Mouse (Mus musculus) CH12.LX (cell line): ENCODE measurements at regions not wholly inside any gene's neighbourhood (a gene's known extent, or its start where the extent isn't known, plus 50 kb on each side); places are given as distances from the start of the nearest gene placed in this dataset.

ENCODE experiments used
- DNase-seq: peaks from one replicate; pipeline ENCODE4 v3.0.0-alpha.2; 2013; ENCODE audit errors: extremely low read depth
- H3K27ac ChIP-seq: 2 replicates; pipeline ENCODE4 v1.5.1; 2012; ENCODE audit warnings: low read depth, mild to moderate bottlenecking, control low read depth, moderate library complexity; ENCODE audit not compliant: insufficient read depth
- H3K27me3 ChIP-seq: replicated peaks from 2 replicates; pipeline ENCODE3; 2012; ENCODE audit warnings: inconsistent platforms
- H3K36me3 ChIP-seq, 2 experiments: replicated peaks in 1 of 2; 2 replicates each; pipeline versions ENCODE3 to v1.6.1; 2012; ENCODE audit warnings: inconsistent platforms in 1 of 2, low read length in 1 of 2, mild to moderate bottlenecking in 1 of 2, mixed read lengths in 1 of 2, moderate library complexity in 1 of 2; ENCODE audit not compliant: control insufficient read depth in 1 of 2, insufficient read depth in 1 of 2
- H3K4me1 ChIP-seq, 2 experiments: 2 replicates each; pipeline ENCODE4 v1.6.1; 2012; ENCODE audit warnings: inconsistent platforms in 1 of 2, moderate library complexity in 1 of 2; ENCODE audit not compliant: insufficient read depth in 2 of 2, control insufficient read depth in 1 of 2
- H3K4me2 ChIP-seq: 2 replicates; pipeline ENCODE4 v1.6.1; 2012; ENCODE audit warnings: low read depth, mild to moderate bottlenecking, control low read depth; ENCODE audit not compliant: poor library complexity, insufficient read depth, severe bottlenecking
- H3K4me3 ChIP-seq, 3 experiments: fragments of 150-350 bp in 1 of 3; sonication (generic) in 1 of 3; replicated peaks in 1 of 3; 2 replicates each; pipeline versions ENCODE3 to v1.5.1; 2011 to 2012; ENCODE audit warnings: low read depth in 2 of 3, low read length in 2 of 3, mild to moderate bottlenecking in 2 of 3, moderate library complexity in 2 of 3, control low read depth in 1 of 3, improper control_type of control experiment in 1 of 3, inconsistent platforms in 1 of 3, mixed read lengths in 1 of 3; ENCODE audit not compliant: poor library complexity in 1 of 3
- H3K79me2 ChIP-seq: replicated peaks from 2 replicates; pipeline ENCODE4 v1.6.1; 2012; ENCODE audit warnings: mild to moderate bottlenecking, moderate library complexity; ENCODE audit not compliant: control insufficient read depth, poor library complexity, insufficient read depth, severe bottlenecking; ENCODE audit errors: extremely low read depth
- H3K9ac ChIP-seq: 2 replicates; pipeline ENCODE4 v1.6.1; 2012; ENCODE audit warnings: low read depth, mild to moderate bottlenecking, control low read depth, moderate library complexity; ENCODE audit not compliant: insufficient read depth
- H3K9me3 ChIP-seq: replicated peaks from 2 replicates; pipeline ENCODE3; 2012; ENCODE audit warnings: low read length, inconsistent platforms, mixed read lengths
- BHLHE40 ChIP-seq: IDR thresholded peaks from 2 replicates; pipeline ENCODE4 v1.6.1; 2011; ENCODE audit warnings: mild to moderate bottlenecking, low read depth, low read length, improper control_type of control experiment
- GABPA ChIP-seq: IDR thresholded peaks from 2 replicates; pipeline ENCODE4 v1.6.1; 2012; ENCODE audit warnings: low read depth, low read length, improper control_type of control experiment, inconsistent platforms; ENCODE audit not compliant: insufficient replicate concordance
- MAX ChIP-seq: IDR thresholded peaks from 2 replicates; pipeline ENCODE4 v1.6.1; 2011; ENCODE audit warnings: low read length, improper control_type of control experiment
- MYC ChIP-seq: IDR thresholded peaks from 2 replicates; pipeline ENCODE4 v1.6.1; 2011; ENCODE audit warnings: low read depth, mild to moderate bottlenecking, improper control_type of control experiment, low read length
- RCOR1 ChIP-seq: conservative IDR thresholded peaks from 2 replicates; pipeline ENCODE4 v1.6.1; 2012; ENCODE audit warnings: low read depth, mild to moderate bottlenecking, inconsistent platforms, low read length, improper control_type of control experiment
- dilution Hi-C: fragments of 300-500 bp; cut with MboI; formaldehyde crosslinking; loops from 2 replicates; pipeline ENCODE4 v1.14.3; 2020; ENCODE audit warnings: low sequenced_read_pairs; ENCODE audit not compliant: extremely low pct_unique_long_range_greater_than_20kb, extremely low pct_ligation_motif_present
- in situ Hi-C: fragments of 300-500 bp; cut with MboI; formaldehyde crosslinking; loops from 3 replicates; pipeline ENCODE4 v1.14.3; 2019; ENCODE audit warnings: low sequenced_read_pairs, low pct_ligation_motif_present, low pct_unique_long_range_greater_than_20kb, mixed read lengths

- DNase-seq = peak; percentile 64
- TF ChIP-seq MYC (0 out of 2 replicates have a peak, but pooled peaks have one; percentile 14), GABPA (no peak), MAX (0 out of 2 replicates have a peak, but pooled peaks have one; percentile 23), RCOR1 (no peak)
- Histone ChIP-seq H3K27ac (no peak overlapping the region), H3K4me1 (peaks cover 3 to 15% of the 10 kb centered on the region in 2 experiments; a peak in 2 of 4 replicates), H3K36me3 (no peaks in the 10 kb centered on the region), H3K9me3 (no peaks in the 10 kb centered on the region), H3K27me3 (peaks cover 2% of the 10 kb centered on the region), H3K79me2 (no peaks in the 10 kb centered on the region), H3K9ac (no peak overlapping the region), H3K4me2 (no peak overlapping the region), H3K4me3 (no peak overlapping the region)
- in situ Hi-C loops = no loop called here
- dilution Hi-C loops = no loop called here
Observed at GRCm38 (mm10) chr14:76613604-76614003, 56.9 kb upstream of the Serp2 start.

GRCm38 (mm10) chr14:76610429-76611378 is 54.0 kb upstream of the Serp2 start:
- Histone ChIP-seq H3K36me3 (no peaks in the 10 kb centered on the region), H3K4me2 (no peak overlapping the region), H3K27me3 (peaks cover 2% of the 10 kb centered on the region), H3K4me3 (no peak overlapping the region)
- dilution Hi-C loops = no loop called here
- no peak for TF ChIP-seq BHLHE40
- TF ChIP-seq, all 38 proteins: peak for 0
- Histone ChIP-seq H3K4me1 (peaks cover 3 to 25% of the 10 kb centered on the region in 2 experiments; a peak in 2 of 4 replicates), H3K9ac (no peak overlapping the region), H3K79me2 (no peaks in the 10 kb centered on the region), H3K9me3 (no peaks in the 10 kb centered on the region), H3K27ac (no peak overlapping the region)
- no peak for DNase-seq
- in situ Hi-C loops = no loop called here
